Mouse (Mus musculus) neural tube, embryonic 15.5 days (tissue): ENCODE measurements around the gene B4galnt1. TPM values are rescaled to one million over a fixed set of nuclear protein-coding genes. Genes with fewer than 3 reads are reported as not detected.
"Not testable (repeated sequence)": the region's sequence is repeated elsewhere in the genome, so short reads cannot be mapped to it uniquely, and the experiment has no call there.

Source experiments
- ATAC-seq: fragments of 200-750 bp; cut with Nextera tagmentation; 2 replicates; pipeline ENCODE4 v1.8.0; 2017; ENCODE audit warnings: mild to moderate bottlenecking, moderate TSS enrichment, moderate library complexity; ENCODE audit not compliant: low FRiP score
- H3K27ac ChIP-seq: fragments of 300-500 bp; sonication (generic); replicated peaks from 2 replicates; pipeline ENCODE4 v1.5.1; 2015; ENCODE audit warnings: mild to moderate bottlenecking, inconsistent platforms
- H3K27me3 ChIP-seq: fragments of 300-500 bp; sonication (generic); replicated peaks from 2 replicates; pipeline ENCODE4 v1.6.1; 2015; ENCODE audit warnings: inconsistent platforms
- H3K36me3 ChIP-seq: fragments of 300-500 bp; sonication (generic); 2 replicates; pipeline ENCODE4 v1.6.1; 2015; ENCODE audit warnings: inconsistent platforms
- H3K4me1 ChIP-seq: fragments of 300-500 bp; sonication (generic); 2 replicates; pipeline ENCODE4 v1.6.1; 2015; ENCODE audit warnings: inconsistent platforms
- H3K4me2 ChIP-seq: fragments of 300-500 bp; sonication (generic); 2 replicates; pipeline ENCODE4 v1.6.1; 2015; ENCODE audit warnings: inconsistent platforms, mild to moderate bottlenecking, moderate library complexity
- H3K4me3 ChIP-seq: fragments of 300-500 bp; sonication (generic); replicated peaks from 2 replicates; pipeline ENCODE4 v1.5.1; 2015; ENCODE audit warnings: mild to moderate bottlenecking, inconsistent platforms
- H3K9ac ChIP-seq: fragments of 300-500 bp; sonication (generic); replicated peaks from 2 replicates; pipeline ENCODE4 v1.6.1; 2015; ENCODE audit warnings: mild to moderate bottlenecking, inconsistent platforms
- H3K9me3 ChIP-seq: fragments of 300-500 bp; sonication (generic); replicated peaks from 2 replicates; pipeline ENCODE4 v1.6.1; 2016; ENCODE audit warnings: inconsistent platforms
- WGBS: fragments of 180-500 bp; shearing (Covaris S2); methylation state at CpG from one replicate; pipeline ENCODE4 v1.1.7; 2015; ENCODE audit warnings: mixed read lengths; 5-methylcytosine and 5-hydroxymethylcytosine counted together
- polyA plus RNA-seq: library from polyadenylated mRNA; unstranded; fragments of >200 nt; fragmentation: Nextera tagmentation; extraction: Ambion mirVana; gene quantifications from 2 replicates; pipeline ENCODE4 v1.2.1, GENCODE M21; 2015

B4galnt1 gene
- polyA plus RNA-seq, 1 experiment from 2014 or later, result 70.4 TPM

DNA sequence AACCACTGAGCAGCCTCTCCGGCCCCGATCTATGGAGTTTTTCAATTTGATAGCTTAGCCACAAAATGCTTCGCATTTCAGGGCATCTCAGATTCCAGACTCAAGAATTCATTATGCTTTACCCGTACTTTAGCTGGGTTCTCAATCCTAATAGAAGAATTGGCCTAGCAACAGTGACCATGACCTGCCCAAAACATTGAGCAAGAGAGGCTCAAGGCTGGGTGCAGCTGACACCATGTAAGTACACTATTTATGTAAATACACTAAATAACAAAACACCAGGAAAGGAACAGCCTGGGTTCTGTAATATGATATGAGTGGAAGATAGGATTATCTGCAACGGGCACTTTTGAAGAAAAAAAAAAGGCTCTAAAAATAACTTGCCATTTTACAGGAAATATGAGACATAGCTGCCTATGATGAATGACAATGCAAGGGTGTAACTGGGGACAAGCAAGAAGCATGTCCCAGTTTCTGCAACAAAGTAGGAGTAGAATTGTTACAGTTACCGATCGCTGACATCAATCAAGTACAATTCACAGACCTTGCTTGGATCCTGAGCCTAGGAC lies 37.2 kb upstream of the B4galnt1 start:
- 87% methylated on average over 7 of the region's 7 CpGs for WGBS
- no peaks in the 10 kb centered on the region for H3K9me3 ChIP-seq

DNA sequence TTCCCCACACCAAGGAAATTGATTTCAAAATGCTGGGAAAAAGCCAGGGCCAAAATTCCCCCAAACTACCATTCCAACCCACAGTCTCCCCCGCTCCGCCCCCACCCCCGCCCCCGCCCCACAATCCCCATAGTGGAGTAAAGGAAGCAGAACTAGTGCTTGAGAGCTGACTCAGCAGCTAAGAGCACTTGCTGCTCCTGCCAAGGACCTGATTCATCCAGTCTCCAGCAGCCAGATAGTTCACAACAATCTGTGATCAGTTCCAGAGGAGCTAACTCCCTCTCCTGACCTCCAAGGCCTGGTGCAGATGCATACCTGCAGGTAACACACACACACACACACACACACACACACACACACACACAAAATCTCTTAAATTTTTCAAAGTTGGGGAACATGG lies 35.6 kb upstream of the B4galnt1 start:
- no peaks in the 10 kb centered on the region for H3K4me1 ChIP-seq
- WGBS, result 71% methylated on average over 4 of the region's 4 CpGs
- no peak overlapping the region for H3K9ac ChIP-seq
- no peak overlapping the region for H3K4me3 ChIP-seq
- no peak overlapping the region for H3K27ac ChIP-seq
- ATAC-seq, result no peak
- no peaks in the 10 kb centered on the region for H3K27me3 ChIP-seq
- no peak overlapping the region for H3K4me2 ChIP-seq
- no peaks in the 10 kb centered on the region for H3K36me3 ChIP-seq
- H3K9me3 ChIP-seq, result no peaks in the 10 kb centered on the region

More for the DNA sequence above, 37.2 kb upstream of the B4galnt1 start:
- H3K4me1 ChIP-seq, result peaks cover 10% of the 10 kb centered on the region
- ATAC-seq, result no peak
- H3K27me3 ChIP-seq, result no peaks in the 10 kb centered on the region
- no peak overlapping the region for H3K4me2 ChIP-seq
- H3K4me3 ChIP-seq, result no peak overlapping the region
- H3K27ac ChIP-seq, result no peak overlapping the region
- H3K36me3 ChIP-seq, result no peaks in the 10 kb centered on the region
- no peak overlapping the region for H3K9ac ChIP-seq

DNA sequence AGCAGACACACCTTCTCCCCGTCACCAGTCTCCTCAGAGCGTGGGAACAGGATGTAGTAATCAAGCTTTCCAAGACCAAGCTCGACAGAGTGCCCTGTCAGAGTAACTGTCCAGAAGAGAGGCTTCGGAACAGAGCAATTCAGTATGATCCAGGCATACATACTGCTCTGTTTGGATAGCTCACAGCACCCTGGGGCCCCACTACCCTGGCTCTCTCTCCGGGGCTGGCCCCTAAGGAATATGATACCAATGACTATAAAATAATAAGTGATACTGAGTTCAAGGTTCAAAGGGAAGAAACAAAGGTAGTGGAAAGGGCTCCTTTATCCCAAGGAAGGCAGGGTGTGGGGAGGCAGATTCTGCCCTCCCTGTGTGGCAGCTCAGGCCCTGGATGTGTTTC lies 32.6 kb upstream of the B4galnt1 start:
- Histone ChIP-seq H3K4me1 (no peaks in the 10 kb centered on the region), H3K4me2 (no peak overlapping the region), H3K9me3 (no peaks in the 10 kb centered on the region), H3K9ac (no peak overlapping the region), H3K27ac (no peak overlapping the region), H3K36me3 (no peaks in the 10 kb centered on the region), H3K27me3 (no peaks in the 10 kb centered on the region), H3K4me3 (no peak overlapping the region)
- 70% methylated on average over 5 of the region's 5 CpGs for WGBS
- ATAC-seq, result no peak

DNA sequence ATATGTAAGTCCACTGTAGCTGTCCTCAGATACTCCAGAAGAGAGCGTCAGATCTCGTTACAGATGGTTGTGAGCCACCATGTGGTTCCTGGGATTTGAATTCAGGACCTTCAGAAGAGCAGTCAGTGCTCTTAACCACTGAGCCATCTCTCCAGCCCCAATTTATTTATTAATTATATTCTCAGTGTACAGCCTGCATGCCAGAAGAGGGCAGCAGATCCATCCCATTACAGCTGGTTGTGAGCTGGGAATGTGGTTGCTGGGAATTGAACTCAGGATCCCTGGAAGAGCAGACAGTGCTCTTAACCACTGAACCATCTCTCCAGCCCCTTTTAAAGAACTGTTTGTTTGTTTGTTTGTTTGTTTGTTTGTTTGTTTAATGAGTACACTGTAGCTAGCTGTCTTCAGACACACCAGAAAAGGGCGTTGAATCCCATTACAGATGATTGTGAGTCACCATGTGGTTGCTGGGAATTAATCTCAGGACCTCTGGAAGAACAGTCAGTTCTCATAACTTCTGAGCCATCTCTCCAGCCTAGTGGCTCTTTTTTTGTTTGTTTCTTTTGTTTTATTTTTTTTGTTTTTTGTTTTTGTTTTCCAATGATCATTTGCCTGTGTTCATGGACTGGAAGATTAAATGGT lies 30.5 kb upstream of the B4galnt1 start:
- not testable (repeated sequence) for H3K4me3 ChIP-seq, H3K4me1 ChIP-seq, H3K27ac ChIP-seq, H3K36me3 ChIP-seq, H3K9me3 ChIP-seq, ATAC-seq, H3K9ac ChIP-seq, H3K4me2 ChIP-seq, H3K27me3 ChIP-seq
- 85% methylated on average over 3 of the region's 3 CpGs for WGBS

DNA sequence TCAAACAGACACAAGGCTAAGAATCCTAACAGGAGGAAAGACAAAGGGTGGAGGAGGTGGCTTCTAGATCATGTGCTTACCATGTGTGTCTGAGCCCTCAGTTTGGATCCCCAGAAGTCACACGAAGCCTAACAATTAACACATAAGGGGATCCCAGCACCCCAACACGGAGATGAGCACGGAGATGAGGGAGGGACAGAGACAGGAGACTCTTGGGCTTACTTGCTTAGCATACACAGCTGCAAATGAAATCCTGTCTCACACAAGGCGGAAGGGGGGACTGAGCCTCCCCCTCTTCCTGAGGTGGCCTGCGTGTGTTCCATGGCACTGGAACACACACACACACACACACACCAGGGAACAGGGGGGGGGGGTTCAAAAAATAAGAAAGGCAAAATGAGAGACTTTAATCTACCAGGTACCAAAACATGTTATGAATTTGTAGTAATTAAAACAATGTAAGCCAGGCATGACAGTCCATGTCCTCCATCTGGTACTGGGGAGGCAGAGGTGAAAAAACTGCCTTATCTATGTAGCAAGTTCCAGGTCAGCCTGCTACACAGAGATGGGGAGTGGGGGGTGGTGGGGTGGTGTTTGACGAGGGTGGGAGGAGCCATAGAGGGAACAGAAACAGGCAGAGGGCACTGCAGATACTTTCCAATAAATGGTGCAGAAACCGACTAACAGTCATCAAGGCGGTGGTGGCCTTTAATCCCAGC lies 29.7 kb upstream of the B4galnt1 start:
- Histone ChIP-seq H3K4me2 (no peak overlapping the region), H3K4me1 (no peaks in the 10 kb centered on the region), H3K36me3 (no peaks in the 10 kb centered on the region), H3K9ac (no peak overlapping the region), H3K27me3 (no peaks in the 10 kb centered on the region), H3K9me3 (no peaks in the 10 kb centered on the region), H3K4me3 (no peak overlapping the region), H3K27ac (no peak overlapping the region)
- WGBS, result 58% methylated on average over 8 of the region's 8 CpGs
- no peak for ATAC-seq

DNA sequence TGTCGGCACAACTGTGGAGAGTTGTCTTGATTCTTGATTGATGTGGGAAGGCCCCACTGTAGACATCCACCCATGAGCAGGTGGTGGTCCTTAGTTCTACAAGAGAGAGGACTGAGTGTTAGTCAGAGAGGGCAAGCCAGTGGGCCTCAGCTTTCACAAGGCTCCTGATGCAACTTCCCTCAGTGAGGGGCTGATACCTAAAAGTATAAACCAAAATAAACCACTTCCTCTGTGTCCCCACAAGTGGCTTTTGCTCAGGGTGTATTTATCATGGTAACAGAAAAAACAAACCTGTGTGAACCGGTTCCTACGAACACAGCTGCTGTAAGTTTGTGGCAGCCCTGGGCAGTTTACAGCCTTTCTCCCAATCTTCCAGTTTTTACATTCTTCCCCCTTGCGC lies 28.5 kb upstream of the B4galnt1 start:
- H3K9me3 ChIP-seq, result no peaks in the 10 kb centered on the region
- no peaks in the 10 kb centered on the region for H3K36me3 ChIP-seq
- H3K27ac ChIP-seq, result no peak overlapping the region
- H3K27me3 ChIP-seq, result no peaks in the 10 kb centered on the region
- no peaks in the 10 kb centered on the region for H3K4me1 ChIP-seq
- H3K4me3 ChIP-seq, result no peak overlapping the region
- no peak overlapping the region for H3K9ac ChIP-seq
- H3K4me2 ChIP-seq, result no peak overlapping the region
- WGBS, result 92% methylated on average over 4 of the region's 4 CpGs
- no peak for ATAC-seq

DNA sequence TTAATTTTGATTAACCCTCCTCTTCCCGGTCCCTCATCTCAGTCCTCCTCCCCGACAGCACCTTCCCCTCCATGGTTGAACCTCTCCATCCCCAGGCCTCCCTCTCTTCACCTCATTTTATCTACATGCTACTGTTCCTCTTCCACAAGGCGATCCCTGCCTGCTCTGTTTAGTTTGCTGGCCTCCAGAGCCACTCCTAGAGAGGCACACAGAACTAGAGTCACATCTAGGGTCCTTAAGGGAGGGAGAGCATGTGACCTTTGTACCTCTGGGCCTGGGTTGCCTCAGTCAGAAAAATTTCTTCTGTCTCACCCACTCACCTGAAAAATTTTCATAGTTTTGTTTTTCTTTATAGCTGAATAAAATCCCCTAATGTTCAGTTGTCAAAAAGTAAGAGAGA lies 27.1 kb upstream of the B4galnt1 start:
- no peaks in the 10 kb centered on the region for H3K9me3 ChIP-seq
- ATAC-seq, result no peak
- no peaks in the 10 kb centered on the region for H3K36me3 ChIP-seq
- H3K27ac ChIP-seq, result no peak overlapping the region
- H3K27me3 ChIP-seq, result no peaks in the 10 kb centered on the region
- H3K4me1 ChIP-seq, result no peaks in the 10 kb centered on the region
- 81% methylated on average over 3 of the region's 3 CpGs for WGBS
- no peak overlapping the region for H3K4me3 ChIP-seq
- H3K9ac ChIP-seq, result no peak overlapping the region
- H3K4me2 ChIP-seq, result no peak overlapping the region

DNA sequence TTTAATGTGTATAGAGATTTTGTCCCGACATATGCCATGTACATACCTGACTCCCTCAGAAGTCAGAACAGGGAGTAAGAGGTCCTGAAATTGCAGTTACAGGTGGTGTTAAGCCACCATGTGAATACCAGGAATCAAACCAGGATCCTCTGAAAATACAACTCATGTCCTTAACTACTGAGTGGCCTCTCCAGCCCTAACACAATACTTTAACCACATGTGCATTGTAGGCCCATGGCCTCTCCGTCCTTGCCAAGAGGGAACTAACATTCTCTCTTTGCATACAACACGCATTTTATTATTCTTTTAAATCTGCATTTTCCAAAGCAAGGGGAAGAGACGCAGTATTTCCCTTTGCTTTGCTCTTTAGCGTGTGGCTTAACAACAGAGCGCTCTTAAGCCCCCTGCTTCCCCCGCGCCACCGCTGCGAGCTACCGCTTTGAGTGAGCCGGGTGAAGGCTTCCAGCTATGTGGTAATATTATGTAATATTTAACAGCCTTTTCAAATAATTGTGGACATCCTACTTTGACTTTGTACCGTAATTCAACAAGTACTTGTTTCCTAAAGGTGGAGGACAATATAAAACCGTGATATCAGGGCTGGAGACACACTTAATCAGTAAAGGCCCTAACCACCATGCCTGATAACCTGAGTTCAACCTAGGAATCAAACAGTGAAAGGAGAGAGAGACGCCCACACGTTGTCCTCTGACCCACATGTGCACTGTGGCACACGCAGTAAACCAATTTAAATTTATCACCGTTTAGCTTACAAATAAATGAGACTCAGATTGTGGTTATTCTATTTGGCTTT lies 26.5 kb upstream of the B4galnt1 start:
- H3K27ac ChIP-seq, result no peak overlapping the region
- no peak for ATAC-seq
- no peak overlapping the region for H3K4me2 ChIP-seq
- H3K36me3 ChIP-seq, result no peaks in the 10 kb centered on the region
- no peak overlapping the region for H3K4me3 ChIP-seq
- no peak overlapping the region for H3K9ac ChIP-seq
- no peaks in the 10 kb centered on the region for H3K27me3 ChIP-seq
- H3K4me1 ChIP-seq, result no peaks in the 10 kb centered on the region
- H3K9me3 ChIP-seq, result no peaks in the 10 kb centered on the region
- 91% methylated on average over 18 of the region's 18 CpGs for WGBS

DNA sequence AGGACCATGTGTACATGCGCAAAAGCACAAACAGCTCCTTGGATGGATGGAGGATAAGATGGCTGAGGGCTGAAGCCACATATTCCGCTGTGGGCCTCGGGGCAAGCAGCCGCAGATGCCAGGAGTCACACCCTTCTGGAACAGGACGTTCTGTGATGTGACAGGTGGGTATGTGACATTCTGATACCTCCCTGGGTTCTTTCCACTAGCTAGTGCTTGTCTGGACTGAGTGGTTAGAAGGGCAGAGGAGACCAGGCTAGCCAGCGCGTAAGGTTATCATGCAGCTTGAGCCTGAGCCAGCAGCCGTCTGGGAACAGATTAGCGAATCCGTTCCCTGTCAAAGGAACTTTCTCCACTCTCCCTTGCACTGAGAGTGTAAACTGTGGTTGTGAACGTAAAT lies 24.1 kb upstream of the B4galnt1 start:
- H3K4me3 ChIP-seq, result no peak overlapping the region
- H3K27me3 ChIP-seq, result no peaks in the 10 kb centered on the region
- no peak for ATAC-seq
- no peaks in the 10 kb centered on the region for H3K4me1 ChIP-seq
- H3K4me2 ChIP-seq, result no peak overlapping the region
- H3K9ac ChIP-seq, result no peak overlapping the region
- no peaks in the 10 kb centered on the region for H3K36me3 ChIP-seq
- WGBS, result 91% methylated on average over 11 of the region's 11 CpGs
- no peaks in the 10 kb centered on the region for H3K9me3 ChIP-seq
- no peak overlapping the region for H3K27ac ChIP-seq

DNA sequence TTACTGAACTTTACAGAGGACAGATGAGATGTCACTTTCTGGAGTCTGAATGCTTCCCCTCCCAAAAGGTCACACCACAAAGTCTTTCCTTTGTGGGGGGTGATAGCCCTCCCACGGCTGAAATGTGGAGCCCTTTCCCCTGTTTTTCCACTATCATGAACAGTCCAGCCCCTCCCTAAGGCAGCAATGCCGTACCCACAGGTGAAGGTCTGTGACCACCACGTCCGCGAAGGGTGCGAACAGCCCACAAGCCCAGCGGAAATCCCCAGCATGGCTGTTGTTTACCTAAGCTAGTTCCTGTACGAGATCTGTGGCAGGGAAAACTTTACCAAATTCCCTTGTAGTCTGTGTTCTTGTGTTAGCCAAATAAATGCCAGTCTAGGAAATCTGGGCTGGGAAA lies 23.5 kb upstream of the B4galnt1 start:
- H3K4me2 ChIP-seq, result no peak overlapping the region
- no peak overlapping the region for H3K9ac ChIP-seq
- ATAC-seq, result no peak
- no peak overlapping the region for H3K27ac ChIP-seq
- 85% methylated on average over 8 of the region's 8 CpGs for WGBS
- H3K27me3 ChIP-seq, result no peaks in the 10 kb centered on the region
- no peaks in the 10 kb centered on the region for H3K9me3 ChIP-seq
- no peak overlapping the region for H3K4me3 ChIP-seq
- no peaks in the 10 kb centered on the region for H3K4me1 ChIP-seq
- H3K36me3 ChIP-seq, result no peaks in the 10 kb centered on the region

DNA sequence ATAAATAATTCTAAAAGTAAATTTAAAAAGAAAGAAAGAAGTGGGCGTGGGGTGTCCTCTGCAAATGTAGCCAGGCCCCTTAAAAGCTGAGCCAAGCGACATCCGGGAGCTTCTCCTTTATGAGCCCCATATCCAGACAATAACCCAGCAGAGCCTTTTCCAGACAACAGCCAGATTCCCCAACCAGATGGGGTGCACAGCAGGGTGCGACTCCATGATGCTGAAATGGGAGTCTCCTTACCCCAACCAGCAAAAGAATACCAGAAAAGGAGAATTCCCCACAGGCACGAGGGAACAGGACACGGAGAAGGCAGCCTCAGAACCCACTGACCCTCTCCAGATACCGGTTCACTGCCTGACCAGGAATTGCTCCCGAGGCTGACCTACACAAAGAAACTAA lies 21.8 kb upstream of the B4galnt1 start:
- no peak for ATAC-seq
- Histone ChIP-seq H3K27ac (no peak overlapping the region), H3K4me3 (no peak overlapping the region), H3K27me3 (no peaks in the 10 kb centered on the region), H3K4me2 (no peak overlapping the region), H3K9ac (no peak overlapping the region), H3K36me3 (no peaks in the 10 kb centered on the region), H3K4me1 (no peaks in the 10 kb centered on the region), H3K9me3 (no peaks in the 10 kb centered on the region)
- WGBS, result 68% methylated on average over 8 of the region's 8 CpGs

DNA sequence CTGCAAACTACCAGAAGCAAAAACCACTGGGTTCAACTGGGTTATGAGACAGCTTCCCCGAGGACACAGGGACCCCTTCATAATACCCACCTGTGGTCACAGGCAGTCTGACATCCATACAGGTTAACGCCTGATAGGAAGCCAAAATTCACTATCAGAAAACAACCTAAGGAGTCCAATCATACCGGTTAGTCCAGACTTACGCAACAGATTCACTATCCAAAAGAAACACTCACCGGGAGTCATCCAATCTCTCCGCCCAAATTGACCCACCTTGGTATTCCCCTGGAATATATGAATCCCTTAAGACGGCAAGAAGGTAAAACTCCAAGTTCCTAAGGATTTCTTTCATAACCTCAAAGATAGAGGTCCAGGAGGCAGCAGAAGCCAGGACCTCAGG lies 20.5 kb upstream of the B4galnt1 start:
- H3K9ac ChIP-seq, result no peak overlapping the region
- H3K4me1 ChIP-seq, result no peaks in the 10 kb centered on the region
- ATAC-seq, result no peak
- H3K4me2 ChIP-seq, result no peak overlapping the region
- H3K9me3 ChIP-seq, result no peaks in the 10 kb centered on the region
- no peaks in the 10 kb centered on the region for H3K27me3 ChIP-seq
- H3K36me3 ChIP-seq, result no peaks in the 10 kb centered on the region
- H3K4me3 ChIP-seq, result no peak overlapping the region
- H3K27ac ChIP-seq, result no peak overlapping the region
- WGBS, result 97% methylated on average over 7 of the region's 7 CpGs
